Mouse (Mus musculus) central nervous system, embryonic 14 days (tissue): ENCODE results near the gene Tcea2. TPM values are rescaled to one million over a fixed set of nuclear protein-coding genes. Genes with fewer than 3 reads are reported as not detected.

Experiments used
- polyA plus RNA-seq: library from polyadenylated mRNA; depleted of rRNA; stranded (reverse); fragments of >200 nt; gene quantifications from 2 replicates; pipeline ENCODE4 v1.2.3, GENCODE M21; 2012; rRNA removed

The Tcea2 gene
- 78.5 and 86.8 TPM in 2 replicates for polyA plus RNA-seq

GRCm38 (mm10) chr2:181679951-181680715 lies at the start of gene Tcea2:
Gene Tcea2, plus strand, starts transcription at chr2:181680310.

GRCm38 (mm10) chr2:181656734-181657133 lies 23.4 kb upstream of the Tcea2 start, which contains the start of gene Gm29797:
Gene Gm29797, plus strand, starts transcription at chr2:181657034.

GRCm38 (mm10) chr2:181671326-181671725 lies 8.8 kb upstream of the Tcea2 start, which contains the start of gene Sox18:
Gene Sox18, minus strand, starts transcription at chr2:181671640.

GRCm38 (mm10) chr2:181693339-181694280 lies 13.5 kb downstream of the Tcea2 start, which contains the start of gene Rgs19:
Gene Rgs19, minus strand, starts transcription at chr2:181693977.

GRCm38 (mm10) chr2:181698241-181698640 lies 18.1 kb downstream of the Tcea2 start, which contains the start of gene Lkaaear1:
Gene Lkaaear1, minus strand, starts transcription at chr2:181698442.

GRCm38 (mm10) chr2:181714903-181715326 lies 34.8 kb downstream of the Tcea2 start, which contains the start of gene Oprl1:
Gene Oprl1, plus strand, starts transcription at chr2:181715016.

Other genes starting within 250 kb of the Tcea2 start
- 10.5 and 11.4 TPM in 2 replicates for gene Zbtb46, start 220.9 kb upstream of the Tcea2 start, polyA plus RNA-seq
- gene Abhd16b, start 187.1 kb upstream of the Tcea2 start, polyA plus RNA-seq = not detected in 2 replicates
- gene Tpd52l2, start 183.2 kb upstream of the Tcea2 start, polyA plus RNA-seq = 124 TPM in 2 replicates
- gene Dnajc5, start 159.8 kb upstream of the Tcea2 start, polyA plus RNA-seq = 136 and 141 TPM in 2 replicates
- 140 and 143 TPM in 2 replicates for gene Uckl1, start 95.4 kb upstream of the Tcea2 start, polyA plus RNA-seq
- gene Prpf6, start 88.4 kb upstream of the Tcea2 start, polyA plus RNA-seq = 47.0 and 50.2 TPM in 2 replicates
- gene Zfp512b, start 87.5 kb upstream of the Tcea2 start, polyA plus RNA-seq = 131 and 132 TPM in 2 replicates
- 106 and 110 TPM in 2 replicates for gene Samd10, start 81.1 kb upstream of the Tcea2 start, polyA plus RNA-seq
- gene Gm29797, start 23.3 kb upstream of the Tcea2 start, polyA plus RNA-seq = 0.12 and 0.18 TPM in 2 replicates
- gene Sox18, start 8.7 kb upstream of the Tcea2 start, polyA plus RNA-seq = 20.4 and 25.3 TPM in 2 replicates
- 75.0 and 83.6 TPM in 2 replicates for gene Rgs19, start 13.7 kb downstream of the Tcea2 start, polyA plus RNA-seq
- gene Lkaaear1, start 18.1 kb downstream of the Tcea2 start, polyA plus RNA-seq = not detected in 2 replicates
- 70.0 and 75.1 TPM in 2 replicates for gene Oprl1, start 34.7 kb downstream of the Tcea2 start, polyA plus RNA-seq
- gene Myt1, start 83.0 kb downstream of the Tcea2 start, polyA plus RNA-seq = 56.3 and 75.6 TPM in 2 replicates
- gene Pcmtd2, start 157.5 kb downstream of the Tcea2 start, polyA plus RNA-seq = 52.1 and 57.4 TPM in 2 replicates
- gene Polr3k, start 184.0 kb downstream of the Tcea2 start, polyA plus RNA-seq = 46.7 and 55.1 TPM in 2 replicates